Mouse (Mus musculus) kidney, adult 9 months (tissue): Measurements from ENCODE around the gene Tmem168.

ENCODE experiments used
- DNase-seq: peaks from one replicate; pipeline ENCODE4 v3.0.0; 2022

Gene Tmem168

DNA sequence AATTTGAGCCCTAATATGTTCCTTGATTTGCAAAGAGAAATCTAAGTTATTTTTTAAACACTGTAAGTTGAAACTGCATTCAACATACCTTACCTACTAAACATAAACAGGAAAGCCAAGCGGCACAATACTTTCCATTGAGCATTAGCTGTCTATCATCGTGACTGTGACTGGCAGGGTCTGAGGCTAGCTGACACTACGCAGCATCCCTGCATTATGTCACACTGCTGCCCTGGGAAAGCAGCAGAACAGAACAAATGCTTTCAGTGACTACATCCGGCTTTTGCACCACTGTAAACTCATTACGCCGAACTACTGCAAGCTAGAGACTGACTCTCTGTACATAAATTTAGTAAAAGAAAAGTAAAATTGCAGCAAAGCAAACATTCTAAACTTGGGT is 23.1 kb downstream of the Tmem168 start:
- no peak for DNase-seq

DNA sequence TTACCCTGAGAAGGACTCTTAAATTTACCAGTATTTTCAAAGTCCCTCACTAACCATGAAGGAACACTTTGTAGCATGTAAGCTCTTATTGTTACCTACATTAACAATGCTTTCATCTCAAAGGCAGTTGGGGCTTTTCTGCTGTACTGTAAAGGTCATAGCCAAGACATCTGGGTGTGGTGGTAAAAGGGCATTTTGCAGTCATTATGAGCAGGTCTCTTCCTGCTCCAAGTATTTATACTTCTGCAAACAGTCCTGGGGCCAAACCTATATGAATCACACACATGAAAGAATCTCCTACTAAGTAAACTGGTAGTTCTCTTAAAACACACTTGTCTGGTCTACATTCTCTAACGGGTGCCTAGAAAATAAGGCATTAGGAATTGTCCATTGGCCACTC is 25.8 kb downstream of the Tmem168 start:
- no peak for DNase-seq

DNA sequence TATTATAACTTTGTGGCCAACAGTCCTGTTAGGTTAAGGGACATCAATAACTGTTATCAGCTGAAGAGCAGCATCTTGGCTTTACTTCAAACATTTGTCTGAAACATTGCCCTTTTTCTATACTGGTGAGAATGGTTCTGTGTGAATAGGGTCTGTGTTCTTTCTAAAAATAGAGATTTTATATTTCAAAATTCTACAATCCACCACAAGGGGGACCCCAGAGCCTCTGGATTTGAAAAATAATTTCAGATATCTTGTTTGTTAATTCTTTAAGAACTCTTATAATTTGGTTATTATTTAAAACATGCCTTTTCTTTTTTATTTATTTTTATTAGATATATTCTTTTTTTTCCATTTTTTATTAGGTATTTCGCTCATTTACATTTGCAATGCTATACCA is 42.2 kb downstream of the Tmem168 start:
- peak; percentile 29 for DNase-seq

DNA sequence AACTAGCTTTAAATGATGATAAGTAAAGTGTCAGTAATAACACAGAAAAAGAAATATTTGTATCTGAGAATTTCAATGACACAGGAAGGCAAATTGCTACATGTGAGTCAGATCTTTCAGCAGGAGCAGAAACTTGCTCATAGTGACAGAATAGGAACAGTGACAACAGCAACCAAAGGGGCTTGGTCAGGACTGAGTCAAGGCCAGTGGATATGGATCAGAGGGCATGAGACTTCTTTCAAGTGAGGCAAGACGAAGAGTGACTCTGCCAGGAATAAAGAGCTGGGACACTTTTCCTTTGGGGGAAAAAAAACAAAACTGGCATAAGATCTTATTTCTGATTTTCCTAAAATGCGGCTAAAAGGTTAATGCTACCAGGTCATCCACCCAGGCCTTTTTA is 52.6 kb downstream of the Tmem168 start:
- no peak for DNase-seq

DNA sequence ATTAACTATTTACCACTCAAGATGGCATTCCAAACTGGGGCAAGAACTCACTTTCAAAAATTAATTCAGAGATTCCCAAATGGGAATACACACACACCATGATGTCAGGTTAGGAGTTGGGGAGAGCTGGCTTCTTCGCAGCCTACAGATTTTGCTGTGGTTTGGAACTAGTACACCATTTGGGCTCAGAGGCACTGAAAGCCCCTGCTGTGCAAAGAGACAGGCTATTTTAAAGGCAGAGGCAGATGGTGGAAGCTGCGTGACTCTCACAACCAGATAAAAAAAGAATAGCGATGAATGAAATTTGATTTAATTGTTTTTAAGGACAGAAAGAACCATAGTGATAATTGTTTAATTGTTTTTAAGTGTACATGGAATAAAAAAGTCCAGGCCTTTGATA is 66.1 kb downstream of the Tmem168 start:
- no peak for DNase-seq

DNA sequence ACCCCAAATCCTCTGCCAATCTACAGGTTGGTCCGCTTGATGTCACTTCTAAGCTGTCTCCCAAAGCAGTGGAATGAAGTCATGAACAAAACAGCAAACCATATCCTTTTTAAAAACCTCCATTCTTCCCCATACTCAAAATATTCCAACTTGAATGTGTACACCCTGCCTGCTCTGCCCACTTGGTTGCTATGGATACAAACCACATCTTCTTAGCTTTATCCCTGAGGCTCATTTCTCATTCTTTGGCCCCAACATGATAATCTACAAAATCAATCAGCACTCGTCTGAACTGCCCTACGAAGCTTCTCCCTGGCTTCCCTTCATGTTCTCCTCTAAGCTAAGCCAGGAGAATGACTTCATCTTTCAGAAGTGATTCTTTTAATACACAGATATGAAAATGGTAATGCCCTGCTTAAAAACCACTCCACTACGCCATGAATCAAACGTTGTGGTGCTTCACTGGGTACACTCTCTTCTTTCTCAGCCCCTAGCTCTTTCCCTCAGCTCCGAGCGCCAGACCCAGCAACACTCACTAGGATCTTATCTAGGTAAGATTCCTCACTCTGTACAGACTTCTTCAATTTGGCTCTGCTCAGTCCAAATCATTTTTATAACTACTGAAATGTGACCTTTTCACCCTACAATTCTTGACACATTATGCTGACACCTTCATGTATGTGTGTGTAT is 70.5 kb downstream of the Tmem168 start:
- no peak for DNase-seq
